Mouse (Mus musculus) ES-Bruce4 (cell line): ENCODE measurements around the gene Smagp.

Experiments
- EP300 ChIP-seq: IDR thresholded peaks from 2 replicates; pipeline ENCODE4 v1.6.1; 2011; ENCODE audit warnings: low read depth, low read length; ENCODE audit not compliant: insufficient read depth
- POLR2A ChIP-seq: IDR thresholded peaks from one replicate; pipeline ENCODE4 v1.8.1; 2011; ENCODE audit warnings: low read length; ENCODE audit not compliant: insufficient read depth

- TF ChIP-seq POLR2A (no peak), EP300 (no peak)
Observed at GRCm38 (mm10) chr15:100678581-100678980, 41.8 kb upstream of the Smagp start.
